Mouse (Mus musculus): Measurements from ENCODE around the gene Rprd2.

DNA sequence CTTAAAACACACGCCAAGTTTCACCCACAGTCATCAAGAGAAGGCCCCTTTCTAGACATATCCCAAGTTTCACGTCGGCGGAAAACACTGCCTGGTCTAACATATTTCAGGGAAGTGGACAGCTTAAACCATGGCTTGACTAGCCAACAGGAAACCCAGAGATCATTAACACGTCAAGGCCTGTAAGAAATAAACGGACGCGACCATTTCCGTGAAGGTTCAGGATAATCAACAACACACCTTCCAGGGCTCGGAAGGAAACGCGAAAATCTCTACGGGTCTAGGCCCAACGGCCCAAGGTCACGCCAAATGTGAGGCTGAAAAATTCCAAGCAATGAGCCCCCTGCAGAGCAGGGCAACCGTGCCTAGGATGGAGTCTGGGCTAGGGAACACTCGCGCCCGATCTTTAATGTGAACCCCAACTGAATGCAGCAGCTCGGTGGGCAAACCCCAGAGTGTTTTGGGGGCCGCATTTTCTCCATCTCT, 594 bp downstream of the Rprd2 start:
- TF ChIP-seq CTCF (IDR thresholded peaks at IDR 0.05; ENCODE audit: control insufficient read depth, insufficient read depth, insufficient read length): no peak
- TF ChIP-seq FOSL1 (IDR thresholded peaks at IDR 0.05; ENCODE audit: insufficient read depth, low read length, poor library complexity, severe bottlenecking): no peak
- TF ChIP-seq MAX (IDR thresholded peaks at IDR 0.05): peak; percentile 3
- no peak for TF ChIP-seq MYOD1 (IDR thresholded peaks at IDR 0.05; ENCODE audit: control insufficient read depth, insufficient read length, low read depth)
